In the genomic region with DNA sequence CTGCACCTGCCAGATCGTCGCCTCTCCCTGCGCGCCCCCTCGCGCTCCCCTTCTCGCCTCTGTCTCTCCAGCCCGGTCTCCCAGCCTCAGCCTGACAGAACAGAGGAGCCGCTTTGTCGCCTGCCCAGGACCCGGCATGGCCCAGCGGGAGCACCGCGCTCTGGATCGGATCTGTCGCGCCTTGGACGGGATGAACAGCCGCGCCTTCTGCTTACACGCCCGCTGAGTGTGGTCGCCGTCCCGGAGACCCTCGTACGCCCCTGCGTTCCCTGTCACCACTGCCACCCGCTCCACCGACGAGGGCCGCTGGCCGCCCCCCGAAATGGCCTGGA, we compare ENCODE assay signal across 8 mouse cellular contexts. TPM values are rescaled to one million over a fixed set of nuclear protein-coding genes. Genes with fewer than 3 reads are reported as not detected.
DNase-seq lines count a peak whose midpoint lies in the region; ATAC-seq lines count a peak whose summit lies in the region.

No protein-coding gene starts in this region.

- peak overlapping the region; percentile 90 for H3K9ac ChIP-seq in kidney, embryonic 16.5 days (replicated peaks; ENCODE audit: low read length)
- H3K9ac ChIP-seq in embryonic facial prominence, embryonic 11.5 days (replicated peaks; ENCODE audit: low read length): peak overlapping the region; percentile 63
- peak overlapping the region; percentile 99 for H3K9ac ChIP-seq in hindbrain, embryonic 14.5 days
- H3K9ac ChIP-seq in midbrain, embryonic 13.5 days (replicated peaks): peak overlapping the region; percentile 92

- no peak for DNase-seq in kidney, adult 9 months
- DNase-seq in embryonic facial prominence, embryonic 11.5 days (ENCODE audit: low spot score): no peak
- DNase-seq in hindbrain, embryonic 14.5 days (ENCODE audit: low spot score): no peak
- no peak for DNase-seq in retina, embryonic 14.5 days (ENCODE audit: low spot score)
- no peak for DNase-seq in ovary, postnatal 10 days (ENCODE audit: low spot score)

- no peak for ATAC-seq in kidney, embryonic 16.5 days (ENCODE audit: low FRiP score, low TSS enrichment)
- ATAC-seq in embryonic facial prominence, embryonic 11.5 days (replicated peaks; ENCODE audit: insufficient number of reproducible peaks, low FRiP score, low TSS enrichment, low read depth): no peak
- no peak for ATAC-seq in hindbrain, embryonic 14.5 days (ENCODE audit: low FRiP score)
- no peak for ATAC-seq in midbrain, embryonic 13.5 days
- ATAC-seq in monocyte, adult 5-6 weeks (replicated peaks; ENCODE audit: insufficient number of reproducible peaks, low FRiP score, low TSS enrichment, poor library complexity, severe bottlenecking): no peak

- H3K27me3 ChIP-seq in kidney, embryonic 16.5 days (ENCODE audit: insufficient read depth, low read length): 0 out of 2 replicates have a peak, but pooled peaks cover 5% of the 10 kb centered on the region
- H3K27me3 ChIP-seq in embryonic facial prominence, embryonic 11.5 days (ENCODE audit: control insufficient read depth, insufficient read depth, low read length): peaks cover 37% of the 10 kb centered on the region
- H3K27me3 ChIP-seq in hindbrain, embryonic 14.5 days (ENCODE audit: control insufficient read depth, insufficient read depth, low read length): no peaks in the 10 kb centered on the region
- peaks cover 7% of the 10 kb centered on the region; the same call in 1 of the 2 replicates for H3K27me3 ChIP-seq in midbrain, embryonic 13.5 days

- peaks cover 11% of the 10 kb centered on the region; the same call in 1 of the 2 replicates for H3K36me3 ChIP-seq in kidney, embryonic 16.5 days (ENCODE audit: insufficient read depth, low read length)
- no peaks in the 10 kb centered on the region for H3K36me3 ChIP-seq in embryonic facial prominence, embryonic 11.5 days (replicated peaks; ENCODE audit: control insufficient read depth, insufficient read depth, low read depth, low read length)
- peaks cover 25% of the 10 kb centered on the region for H3K36me3 ChIP-seq in hindbrain, embryonic 14.5 days (replicated peaks; ENCODE audit: control insufficient read depth, insufficient read depth)
- H3K36me3 ChIP-seq in midbrain, embryonic 13.5 days: peaks cover 22% of the 10 kb centered on the region

- under 1% methylated on average over 34 of the region's 34 CpGs for WGBS in kidney, embryonic 16.5 days
- under 1% methylated on average over 34 of the region's 34 CpGs for WGBS in embryonic facial prominence, embryonic 11.5 days
- 1% methylated on average over 34 of the region's 34 CpGs for WGBS in hindbrain, embryonic 14.5 days
- under 1% methylated on average over 27 of the region's 34 CpGs for WGBS in midbrain, embryonic 13.5 days

- peak overlapping the region; percentile 96 for H3K4me2 ChIP-seq in kidney, embryonic 16.5 days (replicated peaks; ENCODE audit: low read depth, low read length)
- peak overlapping the region; percentile 93 for H3K4me2 ChIP-seq in embryonic facial prominence, embryonic 11.5 days (ENCODE audit: low read depth, low read length)
- peak overlapping the region; percentile 86 for H3K4me2 ChIP-seq in hindbrain, embryonic 14.5 days (replicated peaks)
- peak overlapping the region; percentile 61 for H3K4me2 ChIP-seq in midbrain, embryonic 13.5 days (replicated peaks)

- H3K4me3 ChIP-seq in kidney, embryonic 16.5 days (ENCODE audit: low read length): peak overlapping the region; percentile 74
- H3K4me3 ChIP-seq in embryonic facial prominence, embryonic 11.5 days (ENCODE audit: low read depth, low read length): peak overlapping the region; percentile 54
- peak overlapping the region; percentile 75 for H3K4me3 ChIP-seq in hindbrain, embryonic 14.5 days (replicated peaks; ENCODE audit: low read length)
- peak overlapping the region; percentile 81 for H3K4me3 ChIP-seq in midbrain, embryonic 13.5 days (replicated peaks)

- no peaks in the 10 kb centered on the region for H3K9me3 ChIP-seq in kidney, embryonic 16.5 days (ENCODE audit: low read length)
- H3K9me3 ChIP-seq in embryonic facial prominence, embryonic 11.5 days (replicated peaks; ENCODE audit: control insufficient read depth, low read length): no peaks in the 10 kb centered on the region
- H3K9me3 ChIP-seq in hindbrain, embryonic 14.5 days (ENCODE audit: control insufficient read depth, low read length): no peaks in the 10 kb centered on the region
- H3K9me3 ChIP-seq in midbrain, embryonic 13.5 days: no peaks in the 10 kb centered on the region

- peak overlapping the region; percentile 91 for H3K27ac ChIP-seq in kidney, embryonic 16.5 days (ENCODE audit: low read length)
- no peak overlapping the region for H3K27ac ChIP-seq in embryonic facial prominence, embryonic 11.5 days (replicated peaks; ENCODE audit: low read depth, low read length)
- H3K27ac ChIP-seq in hindbrain, embryonic 14.5 days: peak overlapping the region; percentile 99
- peak overlapping the region; percentile 97 for H3K27ac ChIP-seq in midbrain, embryonic 13.5 days

- H3K4me1 ChIP-seq in kidney, embryonic 16.5 days (ENCODE audit: insufficient read depth, low read length): peaks cover 37% of the 10 kb centered on the region
- peaks cover 7% of the 10 kb centered on the region for H3K4me1 ChIP-seq in embryonic facial prominence, embryonic 11.5 days (ENCODE audit: control insufficient read depth, insufficient read depth, low read length)
- peaks cover 41% of the 10 kb centered on the region for H3K4me1 ChIP-seq in hindbrain, embryonic 14.5 days (replicated peaks; ENCODE audit: control insufficient read depth, insufficient read depth, low read length)
- peaks cover 57% of the 10 kb centered on the region for H3K4me1 ChIP-seq in midbrain, embryonic 13.5 days (replicated peaks)

RNA-seq across cellular contexts. Expression of a gene that starts 0.8 kb away (rescaled TPM):
- 18.2 and 20.8 TPM in 2 replicates for polyA plus RNA-seq in kidney, embryonic 16.5 days (2015; fragmentation: Nextera tagmentation; extraction: Ambion mirVana)
- polyA plus RNA-seq in embryonic facial prominence, embryonic 11.5 days (2014; fragmentation: Nextera tagmentation; extraction: Ambion mirVana): 5.0 and 7.3 TPM in 2 replicates
- polyA plus RNA-seq in hindbrain, embryonic 14.5 days (2014; fragmentation: Nextera tagmentation; extraction: Ambion mirVana): 63.5 and 72.0 TPM in 2 replicates
- 32.9 and 38.0 TPM in 2 replicates for polyA plus RNA-seq in midbrain, embryonic 13.5 days (2015; fragmentation: Nextera tagmentation; extraction: Ambion mirVana)
- 6.6 to 31.5 TPM (median 17.6 TPM) in 3 replicates for total RNA-seq in monocyte, adult 5-6 weeks (2017)
